Mouse (Mus musculus): Measurements from ENCODE around the gene Rad21l. TPM values are rescaled to one million over a fixed set of nuclear protein-coding genes. Genes with fewer than 3 reads are reported as not detected.

The Rad21l gene
- polyA plus RNA-seq, 1 experiment from 2014 or later = not detected

GRCm38 (mm10) chr2:151682976-151683375, 14.6 kb upstream of the Rad21l start:
- no peaks in the 10 kb centered on the region for H3K36me3 ChIP-seq (replicated peaks; ENCODE audit: control insufficient read depth, insufficient read depth, low read depth, low read length)

GRCm38 (mm10) chr2:151682357-151682756, 14.0 kb upstream of the Rad21l start:
- Histone ChIP-seq H3K36me3 (replicated peaks; ENCODE audit: control insufficient read depth, insufficient read depth, low read depth, low read length) (no peaks in the 10 kb centered on the region), H3K9me3 (replicated peaks; ENCODE audit: control insufficient read depth, low read length) (no peaks in the 10 kb centered on the region), H3K4me2 (ENCODE audit: low read depth, low read length) (no peak overlapping the region), H3K27ac (replicated peaks; ENCODE audit: low read depth, low read length) (no peak overlapping the region), H3K4me3 (ENCODE audit: low read depth, low read length) (no peak overlapping the region), H3K27me3 (ENCODE audit: control insufficient read depth, insufficient read depth, low read length) (no peaks in the 10 kb centered on the region), H3K9ac (replicated peaks; ENCODE audit: low read length) (no peak overlapping the region), H3K4me1 (ENCODE audit: control insufficient read depth, insufficient read depth, low read length) (no peaks in the 10 kb centered on the region)
- ATAC-seq (replicated peaks; ENCODE audit: insufficient number of reproducible peaks, low FRiP score, low TSS enrichment, low read depth) (no peak), DNase-seq (ENCODE audit: low spot score) (peak; percentile 44)
- WGBS = 56% methylated on average over 3 of the region's 3 CpGs

More at GRCm38 (mm10) chr2:151682976-151683375, 14.6 kb upstream of the Rad21l start:
- no peaks in the 10 kb centered on the region for H3K27me3 ChIP-seq (ENCODE audit: control insufficient read depth, insufficient read depth, low read length)
- H3K4me3 ChIP-seq (ENCODE audit: low read depth, low read length) = no peak overlapping the region
- H3K4me2 ChIP-seq (ENCODE audit: low read depth, low read length) = no peak overlapping the region
- WGBS = 81% methylated on average over 4 of the region's 4 CpGs
- H3K9ac ChIP-seq (replicated peaks; ENCODE audit: low read length) = no peak overlapping the region
- no peak overlapping the region for H3K27ac ChIP-seq (replicated peaks; ENCODE audit: low read depth, low read length)
- no peaks in the 10 kb centered on the region for H3K4me1 ChIP-seq (ENCODE audit: control insufficient read depth, insufficient read depth, low read length)
- no peaks in the 10 kb centered on the region for H3K9me3 ChIP-seq (replicated peaks; ENCODE audit: control insufficient read depth, low read length)
- no peak for DNase-seq (ENCODE audit: low spot score)
- no peak for ATAC-seq (replicated peaks; ENCODE audit: insufficient number of reproducible peaks, low FRiP score, low TSS enrichment, low read depth)

DNA sequence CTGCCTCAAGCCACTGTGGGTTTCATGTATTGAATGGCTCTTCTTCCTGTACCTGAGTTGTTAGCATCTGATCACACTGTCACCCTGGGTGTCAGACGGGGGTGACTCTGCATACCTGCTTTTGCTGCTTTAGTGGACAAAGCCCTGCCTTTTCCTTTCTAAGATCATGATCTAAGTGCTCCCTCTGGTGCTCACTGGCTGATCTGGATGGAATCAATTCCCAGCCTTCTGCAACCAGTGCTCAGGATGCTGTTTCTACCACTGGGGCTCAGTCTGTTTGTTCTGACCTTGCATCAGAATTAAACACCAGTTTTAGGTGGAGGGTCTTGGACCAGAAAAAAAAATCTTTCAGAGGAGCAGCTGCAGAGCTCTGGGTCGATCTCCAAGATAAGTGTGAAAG, 7.9 kb upstream of the Rad21l start:
- Histone ChIP-seq H3K9ac (replicated peaks; ENCODE audit: low read length) (no peak overlapping the region), H3K9me3 (replicated peaks; ENCODE audit: control insufficient read depth, low read length) (no peaks in the 10 kb centered on the region), H3K4me1 (ENCODE audit: control insufficient read depth, insufficient read depth, low read length) (no peaks in the 10 kb centered on the region), H3K4me3 (ENCODE audit: low read depth, low read length) (no peak overlapping the region), H3K27me3 (ENCODE audit: control insufficient read depth, insufficient read depth, low read length) (no peaks in the 10 kb centered on the region), H3K36me3 (replicated peaks; ENCODE audit: control insufficient read depth, insufficient read depth, low read depth, low read length) (no peaks in the 10 kb centered on the region), H3K4me2 (ENCODE audit: low read depth, low read length) (no peak overlapping the region), H3K27ac (replicated peaks; ENCODE audit: low read depth, low read length) (no peak overlapping the region)
- ATAC-seq (replicated peaks; ENCODE audit: insufficient number of reproducible peaks, low FRiP score, low TSS enrichment, low read depth) = no peak
- DNase-seq (ENCODE audit: low spot score) = peak; percentile 15
- WGBS = 62% methylated on average over 2 of the region's 2 CpGs

DNA sequence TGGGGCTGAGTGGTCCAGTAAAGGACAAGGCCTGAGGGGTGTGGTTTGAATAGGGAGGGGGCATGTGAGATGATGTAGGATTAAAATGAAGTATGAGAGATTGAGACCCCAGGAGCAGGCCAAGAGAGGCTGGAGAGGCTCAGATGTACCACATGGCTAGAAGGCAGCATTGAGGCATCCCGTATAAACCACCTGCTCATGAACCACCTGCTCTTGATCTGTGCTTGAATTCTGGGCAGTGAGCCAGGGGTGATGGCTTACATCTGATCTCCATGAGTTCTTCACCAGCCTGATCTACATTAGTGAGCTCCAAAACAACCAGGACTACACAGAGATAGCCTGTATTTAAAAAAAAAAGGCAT, 2.6 kb upstream of the Rad21l start:
- WGBS = 75% methylated on average over 1 of the region's 1 CpGs
- no peak overlapping the region for H3K4me2 ChIP-seq (ENCODE audit: low read depth, low read length)
- H3K9me3 ChIP-seq (replicated peaks; ENCODE audit: control insufficient read depth, low read length) = no peaks in the 10 kb centered on the region
- H3K27me3 ChIP-seq (ENCODE audit: control insufficient read depth, insufficient read depth, low read length) = peaks cover 2% of the 10 kb centered on the region
- H3K4me1 ChIP-seq (ENCODE audit: control insufficient read depth, insufficient read depth, low read length) = no peaks in the 10 kb centered on the region
- H3K36me3 ChIP-seq (replicated peaks; ENCODE audit: control insufficient read depth, insufficient read depth, low read depth, low read length) = no peaks in the 10 kb centered on the region
- no peak overlapping the region for H3K9ac ChIP-seq (replicated peaks; ENCODE audit: low read length)
- no peak overlapping the region for H3K27ac ChIP-seq (replicated peaks; ENCODE audit: low read depth, low read length)
- H3K4me3 ChIP-seq (ENCODE audit: low read depth, low read length) = no peak overlapping the region
- no peak for DNase-seq (ENCODE audit: low spot score)
- ATAC-seq (replicated peaks; ENCODE audit: insufficient number of reproducible peaks, low FRiP score, low TSS enrichment, low read depth) = peak; percentile 52

DNA sequence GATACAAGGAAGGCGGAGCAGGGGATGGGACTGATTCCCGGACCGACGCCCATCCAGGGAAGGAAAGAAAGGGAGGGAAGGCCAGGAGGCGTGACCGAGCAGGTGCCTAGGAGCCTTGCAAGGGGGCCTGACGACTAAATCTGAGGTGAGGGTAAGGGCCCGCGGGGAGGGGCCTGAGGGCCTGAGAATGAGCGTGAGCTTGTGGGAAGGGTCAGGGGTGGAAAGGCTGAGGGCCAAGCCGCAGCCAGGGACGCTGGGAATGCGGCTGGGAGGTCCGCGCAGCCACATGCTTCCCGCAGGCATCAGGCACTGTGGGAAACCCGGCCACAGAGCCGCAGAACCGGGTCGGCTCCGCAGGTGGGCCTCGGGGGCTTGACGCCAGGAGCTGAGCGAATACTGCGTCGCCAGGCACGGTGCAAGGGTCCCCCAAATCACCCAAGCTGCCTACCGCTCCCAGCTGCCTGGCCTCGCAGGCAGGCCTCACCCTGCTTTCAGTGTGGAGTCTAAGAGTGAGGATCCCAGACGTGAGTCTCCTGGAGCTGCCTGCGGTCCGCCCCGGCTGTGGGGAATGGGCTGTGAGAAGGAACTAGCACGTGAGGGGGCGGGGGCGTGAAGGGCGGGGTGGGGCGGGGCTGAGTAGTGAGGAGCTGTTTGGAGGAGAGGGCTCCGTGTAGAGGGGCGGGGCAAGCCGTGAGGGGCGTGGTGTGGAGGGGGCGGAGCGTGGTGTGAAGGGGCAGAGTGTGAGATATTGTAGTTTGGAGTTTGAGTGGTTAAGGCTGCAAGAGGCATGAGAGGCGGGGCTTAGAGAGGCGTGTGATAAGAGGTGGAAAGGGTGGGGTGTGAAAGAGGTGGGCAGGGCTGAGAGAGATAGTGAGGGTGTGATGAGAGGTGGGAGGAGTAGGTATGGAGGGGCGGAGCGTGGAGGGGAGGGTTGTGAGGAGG, 2.0 kb upstream of the Rad21l start:
- Histone ChIP-seq H3K36me3 (replicated peaks; ENCODE audit: control insufficient read depth, insufficient read depth, low read depth, low read length) (no peaks in the 10 kb centered on the region), H3K9ac (replicated peaks; ENCODE audit: low read length) (no peak overlapping the region), H3K4me2 (ENCODE audit: low read depth, low read length) (peak overlapping the region; percentile 19; the same call in 1 of the 2 replicates), H3K4me3 (ENCODE audit: low read depth, low read length) (no peak overlapping the region), H3K9me3 (replicated peaks; ENCODE audit: control insufficient read depth, low read length) (no peaks in the 10 kb centered on the region), H3K27me3 (ENCODE audit: control insufficient read depth, insufficient read depth, low read length) (peaks cover 2% of the 10 kb centered on the region), H3K27ac (replicated peaks; ENCODE audit: low read depth, low read length) (no peak overlapping the region), H3K4me1 (ENCODE audit: control insufficient read depth, insufficient read depth, low read length) (no peaks in the 10 kb centered on the region)
- WGBS = 41% methylated on average over 47 of the region's 48 CpGs
- ATAC-seq (replicated peaks; ENCODE audit: insufficient number of reproducible peaks, low FRiP score, low TSS enrichment, low read depth) = peak; percentile 48
- DNase-seq (ENCODE audit: low spot score) = no peak

DNA sequence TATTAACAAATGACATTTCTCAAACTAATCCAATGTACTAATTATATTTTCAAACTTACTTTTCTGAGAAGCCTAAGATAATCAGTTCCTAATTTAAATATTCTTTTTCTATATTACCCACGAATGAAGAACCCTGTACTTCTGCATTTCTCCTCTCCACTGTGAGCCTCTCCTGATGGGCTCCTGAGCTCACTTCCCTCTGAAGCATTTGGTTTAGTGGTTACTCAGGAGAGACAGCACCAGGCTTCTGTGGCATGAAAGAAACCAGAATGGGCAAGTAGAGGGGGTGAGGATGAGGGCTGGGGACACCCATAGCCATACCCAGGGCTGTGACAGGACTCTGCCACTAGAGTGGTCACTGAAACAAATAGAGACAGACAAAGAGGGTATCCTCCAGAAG, 16.3 kb downstream of the Rad21l start:
- H3K27ac ChIP-seq (replicated peaks; ENCODE audit: low read depth, low read length) = no peak overlapping the region
- H3K27me3 ChIP-seq (ENCODE audit: control insufficient read depth, insufficient read depth, low read length) = no peaks in the 10 kb centered on the region
- H3K4me3 ChIP-seq (ENCODE audit: low read depth, low read length) = no peak overlapping the region
- DNase-seq (ENCODE audit: low spot score) (no peak), ATAC-seq (replicated peaks; ENCODE audit: insufficient number of reproducible peaks, low FRiP score, low TSS enrichment, low read depth) (no peak)
- no peaks in the 10 kb centered on the region for H3K36me3 ChIP-seq (replicated peaks; ENCODE audit: control insufficient read depth, insufficient read depth, low read depth, low read length)
- no peak overlapping the region for H3K4me2 ChIP-seq (ENCODE audit: low read depth, low read length)
- WGBS = 60% methylated on average over 1 of the region's 1 CpGs
- no peaks in the 10 kb centered on the region for H3K9me3 ChIP-seq (replicated peaks; ENCODE audit: control insufficient read depth, low read length)
- H3K9ac ChIP-seq (replicated peaks; ENCODE audit: low read length) = no peak overlapping the region
- H3K4me1 ChIP-seq (ENCODE audit: control insufficient read depth, insufficient read depth, low read length) = no peaks in the 10 kb centered on the region

GRCm38 (mm10) chr2:151636015-151636402, 32.3 kb downstream of the Rad21l start:
- Histone ChIP-seq H3K36me3 (replicated peaks; ENCODE audit: control insufficient read depth, insufficient read depth, low read depth, low read length) (no peaks in the 10 kb centered on the region), H3K4me3 (ENCODE audit: low read depth, low read length) (no peak overlapping the region), H3K4me2 (ENCODE audit: low read depth, low read length) (no peak overlapping the region), H3K9me3 (replicated peaks; ENCODE audit: control insufficient read depth, low read length) (no peaks in the 10 kb centered on the region), H3K27ac (replicated peaks; ENCODE audit: low read depth, low read length) (no peak overlapping the region), H3K9ac (replicated peaks; ENCODE audit: low read length) (no peak overlapping the region), H3K4me1 (ENCODE audit: control insufficient read depth, insufficient read depth, low read length) (no peaks in the 10 kb centered on the region), H3K27me3 (ENCODE audit: control insufficient read depth, insufficient read depth, low read length) (peaks cover 4% of the 10 kb centered on the region; the same call in 1 of the 2 replicates)
- WGBS = 79% methylated on average over 2 of the region's 2 CpGs
- ATAC-seq (replicated peaks; ENCODE audit: insufficient number of reproducible peaks, low FRiP score, low TSS enrichment, low read depth) (no peak), DNase-seq (ENCODE audit: low spot score) (no peak)

DNA sequence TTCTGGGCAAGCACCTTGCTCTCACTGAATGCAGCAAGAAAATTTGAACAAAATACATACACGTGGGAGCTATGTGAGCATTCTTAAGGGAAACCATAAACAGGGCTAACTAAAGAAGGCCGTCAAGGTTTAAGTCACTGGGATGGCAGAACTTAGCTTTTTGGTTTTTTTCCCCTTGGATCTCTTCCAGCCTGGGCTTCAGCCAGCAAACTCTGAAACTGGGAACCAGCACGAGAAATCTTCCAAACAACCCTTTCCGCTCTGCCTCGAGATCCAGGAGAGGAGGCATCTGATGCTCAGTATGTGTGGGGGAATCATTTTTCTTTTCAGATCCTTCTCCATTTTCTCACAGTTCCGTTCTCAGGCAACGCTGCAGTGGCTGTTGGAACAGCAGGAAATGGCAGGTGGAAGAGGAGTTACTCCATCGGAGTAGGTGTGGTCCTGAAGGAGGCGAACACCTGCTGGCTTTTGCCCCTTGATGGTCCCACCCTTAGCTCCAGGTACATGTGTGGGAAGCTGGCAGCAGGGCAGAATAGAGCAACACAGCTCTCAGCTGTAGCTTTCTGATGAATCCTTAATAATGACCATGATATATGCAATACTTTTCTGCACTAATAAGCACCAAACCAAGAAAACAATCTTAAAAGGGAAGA, 32.8 kb downstream of the Rad21l start:
- Histone ChIP-seq H3K4me1 (ENCODE audit: control insufficient read depth, insufficient read depth, low read length) (no peaks in the 10 kb centered on the region), H3K27me3 (ENCODE audit: control insufficient read depth, insufficient read depth, low read length) (peaks cover 4% of the 10 kb centered on the region; the same call in 1 of the 2 replicates), H3K9me3 (replicated peaks; ENCODE audit: control insufficient read depth, low read length) (no peaks in the 10 kb centered on the region), H3K36me3 (replicated peaks; ENCODE audit: control insufficient read depth, insufficient read depth, low read depth, low read length) (no peaks in the 10 kb centered on the region), H3K4me2 (ENCODE audit: low read depth, low read length) (no peak overlapping the region), H3K4me3 (ENCODE audit: low read depth, low read length) (no peak overlapping the region), H3K9ac (replicated peaks; ENCODE audit: low read length) (no peak overlapping the region), H3K27ac (replicated peaks; ENCODE audit: low read depth, low read length) (no peak overlapping the region)
- ATAC-seq (replicated peaks; ENCODE audit: insufficient number of reproducible peaks, low FRiP score, low TSS enrichment, low read depth) = no peak
- DNase-seq (ENCODE audit: low spot score) = no peak
- 69% methylated on average over 9 of the region's 9 CpGs for WGBS
